In genomic region chr2:30626058-30626675, GRCm38 (mm10) we compare ENCODE assay signal across 11 mouse cellular contexts. TPM values are rescaled to one million over a fixed set of nuclear protein-coding genes. Genes with fewer than 3 reads are reported as not detected.
A peak's percentile ranks its signal among the peaks of the same experiment; 100 is the strongest.
DNase-seq lines count a peak whose midpoint lies in the region; ATAC-seq and TF ChIP-seq lines count a peak whose summit lies in the region.
"Had no signal": no experiment of that assay in that cellular context is flagged by ENCODE, and none has a peak within 500 bp of the region (broad histone marks: within the 10 kb centered on the region; RNA-seq: fewer than 3 reads in every experiment).

No protein-coding gene starts in this region.

- no peak for ATAC-seq in kidney, postnatal 0 days (replicated peaks; ENCODE audit: low FRiP score, low read depth)

- no peak overlapping the region for H3K9ac ChIP-seq in kidney, postnatal 0 days (ENCODE audit: low read depth, low read length)
- H3K9ac ChIP-seq: heart, embryonic 15.5 days; lung, embryonic 15.5 days had no signal

- no peaks in the 10 kb centered on the region for H3K36me3 ChIP-seq in kidney, postnatal 0 days (ENCODE audit: insufficient read depth, low read length)
- H3K36me3 ChIP-seq: heart, embryonic 15.5 days; lung, embryonic 15.5 days had no signal

- peak; percentile 42 for DNase-seq in kidney, postnatal 0 days (ENCODE audit: low spot score)
- no peak for DNase-seq in kidney, adult 18-20 months
- peak; percentile 53 to 67 for DNase-seq in CD8-positive naive resting alpha-beta T cell, adult 2 months (ENCODE audit: low read depth in 2 of 2, low spot score in 2 of 2)
- DNase-seq in brain, adult 2 months (ENCODE audit: low read depth, low spot score): peak; percentile 50
- peak; percentile 90 for DNase-seq in naive thymus-derived CD4-positive, alpha-beta T cell, adult 2 months (ENCODE audit: low read depth)
- no peak for DNase-seq in urinary bladder, adult 2 months (ENCODE audit: low spot score)
- DNase-seq in adrenal gland, adult 2 months: no peak
- DNase-seq: cerebellum, adult 11 months had no signal

- no peaks in the 10 kb centered on the region for H3K27me3 ChIP-seq in kidney, postnatal 0 days (ENCODE audit: insufficient read depth, low read length)
- H3K27me3 ChIP-seq: heart, embryonic 15.5 days; lung, embryonic 15.5 days had no signal

- 47% methylated on average over 17 of the region's 17 CpGs for WGBS in kidney, postnatal 0 days

- no peaks in the 10 kb centered on the region; the same call in 1 of the 2 replicates for H3K4me1 ChIP-seq in kidney, postnatal 0 days (replicated peaks; ENCODE audit: insufficient read depth, low read length)

- no peak overlapping the region for H3K4me2 ChIP-seq in kidney, postnatal 0 days (ENCODE audit: low read length)
- H3K4me2 ChIP-seq: heart, embryonic 15.5 days; lung, embryonic 15.5 days had no signal

- TF ChIP-seq CTCF in kidney, postnatal 0 days (IDR thresholded peaks at IDR 0.05; ENCODE audit: low read depth): no peak

- H3K27ac ChIP-seq in kidney, postnatal 0 days: peak overlapping the region; percentile 13; the same call in 1 of the 2 replicates
- H3K27ac ChIP-seq: heart, embryonic 15.5 days; left cerebral cortex, adult 2 months; lung, embryonic 15.5 days had no signal

- no peak overlapping the region for H3K4me3 ChIP-seq in kidney, postnatal 0 days (replicated peaks; ENCODE audit: low read depth, low read length)
- H3K4me3 ChIP-seq: heart, embryonic 15.5 days; left cerebral cortex, adult 2 months; lung, embryonic 15.5 days had no signal

- no peaks in the 10 kb centered on the region for H3K9me3 ChIP-seq in kidney, postnatal 0 days (replicated peaks; ENCODE audit: low read length)
- H3K9me3 ChIP-seq: heart, embryonic 15.5 days; lung, embryonic 15.5 days had no signal

RNA-seq across cellular contexts. Expression of gene Cstad, which starts 31.3 kb away (rescaled TPM):
- polyA plus RNA-seq in kidney, postnatal 0 days (2015; fragmentation: Nextera tagmentation; extraction: Ambion mirVana): 2.1 and 2.7 TPM in 2 replicates
- polyA plus RNA-seq in urinary bladder, adult 2 months (2012; rRNA removed): 5.8 and 6.3 TPM in 2 replicates
- 1 to 10 TPM; 1.1 to 1.8 TPM for total RNA-seq in adrenal gland, adult 2 months (2021)
- polyA plus RNA-seq in adrenal gland, adult 2 months (2012; rRNA removed): 0.29 and 0.30 TPM in 2 replicates

Comparison
In these comparisons a context has a peak if more than half of its experiments do, and no peak if none do; other contexts are left out.
1. DNase-seq: peak in kidney, postnatal 0 days (single experiment), CD8-positive naive resting alpha-beta T cell, adult 2 months (2 of 2), brain, adult 2 months (single experiment) and naive thymus-derived CD4-positive, alpha-beta T cell, adult 2 months (single experiment); none in kidney, adult 18-20 months (single experiment), urinary bladder, adult 2 months (single experiment) and adrenal gland, adult 2 months (single experiment).